Mouse (Mus musculus) WW6 (cell line): Measurements from ENCODE around the gene Zfand6.

Source experiments
- DNase-seq: peaks from one replicate; pipeline ENCODE4 v3.0.0-alpha.2; 2013; ENCODE audit warnings: low read depth, low spot score

Gene Zfand6

DNA sequence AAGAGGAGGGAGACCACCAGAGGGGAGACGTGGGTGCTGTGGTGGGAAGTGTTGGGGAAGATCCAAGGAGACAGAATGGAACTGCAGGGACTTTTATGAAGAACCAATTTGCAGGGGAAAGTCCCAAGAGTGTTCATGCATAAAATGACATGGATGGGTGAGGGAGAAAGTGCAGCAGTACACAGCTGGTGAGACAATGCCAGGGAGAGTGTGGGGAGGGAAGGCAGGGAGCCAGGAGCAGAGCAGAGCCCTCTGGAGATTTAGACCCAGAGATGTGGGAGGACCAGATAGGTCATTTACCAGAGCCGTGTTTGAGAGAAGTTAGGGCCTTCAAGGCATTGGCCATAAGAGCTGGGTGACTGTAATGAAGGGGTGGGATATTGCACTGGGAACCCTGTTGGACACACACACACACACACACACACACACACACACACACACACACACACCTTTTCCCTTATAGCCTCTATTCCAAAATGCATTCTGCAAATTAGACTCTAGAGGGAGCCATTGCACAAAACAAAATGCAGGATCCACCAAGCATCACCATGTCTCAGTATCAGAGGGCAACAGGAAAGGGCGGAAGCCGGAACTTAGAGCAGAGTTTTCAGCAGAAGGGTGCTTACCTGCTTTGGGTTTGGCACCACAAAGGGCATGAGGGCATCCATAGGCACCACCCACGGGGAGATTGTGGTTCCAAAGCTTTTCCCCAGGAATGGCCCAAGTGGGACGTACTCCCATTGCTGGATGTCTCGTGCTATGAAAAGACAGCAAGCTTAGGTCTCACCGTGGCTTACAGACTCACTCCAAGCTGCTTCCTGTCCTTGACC is 95.5 kb downstream of the Zfand6 start:
- peak; percentile 16 for DNase-seq

GRCm38 (mm10) chr7:84591347-84591746 is 98.4 kb downstream of the Zfand6 start:
- DNase-seq: no peak

- no peak for DNase-seq
Observed at GRCm38 (mm10) chr7:84590622-84591021, 99.1 kb downstream of the Zfand6 start.

DNA sequence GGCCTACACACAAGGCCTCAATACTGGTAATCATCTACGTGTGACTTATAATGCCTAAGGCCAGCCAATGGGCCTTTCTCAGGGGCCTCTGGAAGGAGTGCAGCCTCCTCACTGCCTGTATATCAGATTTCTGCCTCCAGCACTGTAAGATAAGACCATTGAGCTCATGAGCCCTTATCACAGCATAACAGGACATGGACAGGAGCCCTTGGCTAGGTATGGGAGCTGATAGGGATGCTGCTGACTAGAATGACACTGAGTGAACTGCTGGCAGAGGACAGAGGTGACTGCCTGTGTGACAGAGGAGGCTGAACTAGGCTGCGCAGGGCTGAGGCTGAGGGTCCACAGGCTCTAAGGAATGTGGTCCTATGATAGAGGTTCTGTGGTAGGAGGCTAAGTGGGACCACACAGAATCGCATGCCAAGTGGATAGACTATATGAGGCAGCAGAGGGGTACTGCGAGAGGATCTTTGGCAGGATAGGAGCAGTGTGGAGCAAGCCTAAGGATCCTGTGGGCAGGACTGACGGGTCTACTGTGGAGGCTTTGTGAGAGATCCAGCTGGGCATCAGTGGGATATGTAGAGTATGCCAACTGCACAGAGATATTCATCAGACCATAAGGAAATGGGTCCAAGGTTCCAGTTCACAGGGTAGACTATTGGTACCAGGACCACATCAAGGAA is 102.5 kb downstream of the Zfand6 start:
- DNase-seq: no peak

DNA sequence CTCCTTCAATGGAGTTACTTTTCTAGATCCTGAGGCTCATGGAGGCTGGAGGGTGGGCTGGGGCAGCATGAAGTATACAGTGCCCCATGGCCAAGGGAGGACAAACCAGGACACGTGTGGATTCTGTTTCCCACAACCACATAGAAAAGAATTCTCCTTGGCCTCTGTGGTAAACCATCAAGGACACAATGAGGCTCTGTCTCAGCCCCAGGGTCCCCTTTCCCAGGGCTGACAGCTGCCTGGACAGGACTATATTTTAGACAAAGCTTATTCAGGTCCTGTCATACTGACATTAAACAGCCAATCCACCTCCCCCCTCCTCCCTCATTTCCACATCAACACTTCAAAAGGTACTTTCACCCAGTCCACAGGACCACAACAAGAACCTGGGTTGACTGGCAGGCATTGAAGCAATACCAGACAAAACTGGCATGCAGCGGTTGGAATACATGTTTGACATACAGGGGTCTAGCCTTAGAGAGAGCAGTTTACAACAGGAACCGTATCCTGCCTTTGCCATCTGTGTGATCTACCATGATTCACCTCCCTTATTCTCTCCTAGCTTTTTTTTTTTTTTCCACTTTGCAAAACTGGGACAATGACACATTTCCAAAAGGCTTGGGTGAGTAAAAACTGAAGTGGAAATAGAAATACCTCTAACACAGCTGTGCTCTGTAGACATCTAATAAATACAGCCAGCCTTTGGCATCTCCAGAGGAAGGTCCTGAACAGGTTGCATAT is 103.2 kb downstream of the Zfand6 start:
- no peak for DNase-seq

GRCm38 (mm10) chr7:84585086-84585485 is 104.7 kb downstream of the Zfand6 start:
- DNase-seq: no peak

DNA sequence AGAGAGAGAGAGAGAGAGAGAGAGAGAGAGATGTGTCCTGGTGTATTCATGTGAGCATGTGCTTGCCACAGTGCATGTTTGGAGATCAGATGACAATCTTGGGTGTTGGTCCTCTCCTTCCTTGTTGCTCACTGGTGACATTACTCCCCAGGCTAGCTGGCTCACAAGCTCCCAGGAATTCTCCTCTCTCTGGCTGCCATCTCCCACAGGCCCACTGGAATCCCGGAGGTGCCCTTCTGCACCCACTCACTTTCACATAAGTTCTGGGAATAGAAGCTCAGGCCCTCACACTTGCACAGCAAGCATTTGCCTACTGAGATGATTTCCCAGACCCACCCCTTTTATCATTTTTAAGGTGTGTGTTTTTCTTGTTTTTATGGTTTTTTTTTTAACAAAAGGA is 110.0 kb downstream of the Zfand6 start:
- no peak for DNase-seq

GRCm38 (mm10) chr7:84578841-84579240 is 110.9 kb downstream of the Zfand6 start:
- peak; percentile 9 for DNase-seq

- no peak for DNase-seq
Observed at GRCm38 (mm10) chr7:84577034-84577433, 112.7 kb downstream of the Zfand6 start.

GRCm38 (mm10) chr7:84566200-84566599 is 123.6 kb downstream of the Zfand6 start:
- no peak for DNase-seq

DNA sequence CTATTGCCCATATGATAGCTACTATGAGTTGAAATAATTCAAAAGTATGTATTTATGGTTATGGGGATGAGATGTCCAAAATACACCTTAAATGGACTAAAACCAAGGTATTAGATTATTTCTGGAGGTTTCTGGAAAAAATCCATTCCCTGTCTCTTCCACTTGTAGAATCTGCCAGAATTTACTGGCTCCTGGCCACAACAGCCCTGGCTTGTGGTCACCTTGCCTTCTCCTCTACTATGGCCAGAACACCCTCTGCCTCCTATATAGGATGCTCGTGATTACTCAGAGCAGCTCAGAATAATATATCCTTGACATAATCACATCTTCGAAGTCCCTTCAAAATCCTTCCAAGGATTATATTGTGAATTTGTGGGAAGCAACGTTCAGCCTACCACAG is 125.5 kb downstream of the Zfand6 start:
- DNase-seq: no peak
